Mouse (Mus musculus) CH12.LX (cell line): Measurements from ENCODE around the gene Tpra1.

Experiments used
- CHD2 ChIP-seq: IDR thresholded peaks from 2 replicates; pipeline ENCODE4 v1.6.1; 2011; ENCODE audit warnings: low read length, improper control_type of control experiment
- CTCF ChIP-seq, 2 experiments: IDR thresholded peaks in 1 of 2; conservative IDR thresholded peaks in 1 of 2; 2 replicates each; pipeline ENCODE4 v1.5.1; 2011 to 2012; ENCODE audit warnings: low read depth in 2 of 2, low read length in 2 of 2, improper control_type of control experiment in 1 of 2, inconsistent platforms in 1 of 2, mild to moderate bottlenecking in 1 of 2, moderate library complexity in 1 of 2
- E2F4 ChIP-seq: IDR thresholded peaks from 2 replicates; pipeline ENCODE4 v1.6.1; 2011; ENCODE audit warnings: low read depth, low read length, improper control_type of control experiment; ENCODE audit not compliant: insufficient replicate concordance
- KAT2A ChIP-seq: IDR thresholded peaks from 2 replicates; pipeline ENCODE4 v1.6.1; 2012; ENCODE audit warnings: low read length, improper control_type of control experiment, inconsistent platforms; ENCODE audit not compliant: insufficient replicate concordance
- PAX5 ChIP-seq: IDR thresholded peaks from 2 replicates; pipeline ENCODE4 v1.6.1; 2012; ENCODE audit warnings: low read length, inconsistent platforms, mixed read lengths
- POLR2A ChIP-seq: IDR thresholded peaks from 2 replicates; pipeline ENCODE4 v1.6.1; 2011; ENCODE audit warnings: low read depth, mild to moderate bottlenecking, improper control_type of control experiment, low read length
- TCF12 ChIP-seq: IDR thresholded peaks from 2 replicates; pipeline ENCODE4 v1.6.1; 2014; ENCODE audit warnings: low read depth, mild to moderate bottlenecking, inconsistent platforms, low read length, improper control_type of control experiment
- USF1 ChIP-seq: IDR thresholded peaks from 2 replicates; pipeline ENCODE4 v1.6.1; 2014; ENCODE audit warnings: low read depth, mild to moderate bottlenecking, inconsistent platforms, low read length, improper control_type of control experiment

- no peak for TF ChIP-seq PAX5
- no peak for TF ChIP-seq CTCF (conservative IDR thresholded peaks at IDR 0.05 in 1 of 2, IDR thresholded peaks at IDR 0.05 in 1 of 2; ENCODE audit: low read depth in 2 of 2, low read length in 2 of 2)
- TF ChIP-seq POLR2A = no peak
- TF ChIP-seq KAT2A = no peak
- TF ChIP-seq CHD2 = no peak
- no peak for TF ChIP-seq E2F4
- no peak for TF ChIP-seq TCF12
- no peak for TF ChIP-seq USF1
These were observed 32.1 kb downstream of the Tpra1 start for GRCm38 (mm10) chr6:88934132-88934531.
